Mouse (Mus musculus) megakaryocyte progenitor cell, adult 5-6 weeks (primary cell): ENCODE results near the gene Optn. TPM values are rescaled to one million over a fixed set of nuclear protein-coding genes. Genes with fewer than 3 reads are reported as not detected.

Source experiments
- ATAC-seq: replicated peaks from 2 replicates; pipeline ENCODE4 v1.8.0; 2016; ENCODE audit warnings: mild to moderate bottlenecking, moderate TSS enrichment, inconsistent platforms; ENCODE audit not compliant: poor library complexity
- total RNA-seq, 2 experiments: library from RNA; stranded (forward) in 1 of 2; stranded (reverse) in 1 of 2; fragments of 157-497, 149-512 nt in 1 of 2; fragments of 200-1000 nt in 1 of 2; gene quantifications; 2 replicates each; pipeline versions ENCODE4 v1.2.3 to v1.2.4; 2015 to 2017

Gene Optn
- total RNA-seq, 2 experiments from 2014 or later, result 10.1 to 19.8 TPM

GRCm38 (mm10) chr2:5062496-5063298 lies 1.2 kb downstream of the Optn start:
- peak; percentile 46 for ATAC-seq

- ATAC-seq, result no peak
Measured at GRCm38 (mm10) chr2:5061133-5061708, 2.6 kb downstream of the Optn start.

GRCm38 (mm10) chr2:5059997-5060396 lies 3.9 kb downstream of the Optn start:
- no peak for ATAC-seq

- ATAC-seq, result no peak
Measured at GRCm38 (mm10) chr2:5058436-5058835, 5.4 kb downstream of the Optn start.

- ATAC-seq, result peak; percentile 54; the same call in 1 of the 2 replicates
Measured at GRCm38 (mm10) chr2:5050562-5050961, 13.3 kb downstream of the Optn start.

GRCm38 (mm10) chr2:5047016-5047415 lies 16.8 kb downstream of the Optn start:
- ATAC-seq, result no peak

- no peak for ATAC-seq
Measured at GRCm38 (mm10) chr2:5045269-5045965, 18.4 kb downstream of the Optn start.

GRCm38 (mm10) chr2:5044321-5044720 lies 19.5 kb downstream of the Optn start:
- ATAC-seq, result no peak

- peak; percentile 2; the same call in 1 of the 2 replicates for ATAC-seq
Measured at GRCm38 (mm10) chr2:5043476-5043761, 20.4 kb downstream of the Optn start.

GRCm38 (mm10) chr2:5042616-5043475 lies 21.0 kb downstream of the Optn start:
- ATAC-seq, result peak; percentile 63

GRCm38 (mm10) chr2:5041854-5042253 lies 22.0 kb downstream of the Optn start:
- ATAC-seq, result no peak

GRCm38 (mm10) chr2:5040281-5041161 lies 23.3 kb downstream of the Optn start:
- ATAC-seq, result peak; percentile 52

- no peak for ATAC-seq
Measured at GRCm38 (mm10) chr2:5039350-5040170, 24.3 kb downstream of the Optn start.

- ATAC-seq, result no peak
Measured at GRCm38 (mm10) chr2:5038320-5038719, 25.5 kb downstream of the Optn start.

- no peak for ATAC-seq
Measured at GRCm38 (mm10) chr2:5037390-5037789, 26.5 kb downstream of the Optn start.

GRCm38 (mm10) chr2:5036411-5037076 lies 27.3 kb downstream of the Optn start:
- no peak for ATAC-seq

GRCm38 (mm10) chr2:5035241-5035640 lies 28.6 kb downstream of the Optn start:
- no peak for ATAC-seq

GRCm38 (mm10) chr2:5034801-5035200 lies 29.1 kb downstream of the Optn start:
- no peak for ATAC-seq
